Mouse (Mus musculus) forebrain, embryonic 15.5 days (tissue): ENCODE measurements at regions not wholly inside any gene's neighbourhood (a gene's known extent, or its start where the extent isn't known, plus 50 kb on each side); places are given as distances from the start of the nearest gene placed in this dataset.

Experiments
- ATAC-seq: fragments of 200-750 bp; cut with Nextera tagmentation; replicated peaks from 2 replicates; pipeline ENCODE4 v1.8.0; 2017; ENCODE audit warnings: mild to moderate bottlenecking, moderate TSS enrichment, moderate library complexity
- H3K27ac ChIP-seq: fragments of 300-500 bp; sonication (generic); replicated peaks from 2 replicates; pipeline ENCODE4 v1.5.1; 2015; ENCODE audit warnings: mild to moderate bottlenecking, inconsistent platforms
- H3K27me3 ChIP-seq: fragments of 300-500 bp; sonication (generic); 2 replicates; pipeline ENCODE4 v1.6.1; 2015; ENCODE audit warnings: inconsistent platforms
- H3K36me3 ChIP-seq: fragments of 300-500 bp; sonication (generic); 2 replicates; pipeline ENCODE4 v1.6.1; 2015; ENCODE audit warnings: mild to moderate bottlenecking, inconsistent platforms
- H3K4me1 ChIP-seq: fragments of 300-500 bp; sonication (generic); 2 replicates; pipeline ENCODE4 v1.6.1; 2015; ENCODE audit warnings: inconsistent platforms
- H3K4me2 ChIP-seq: fragments of 300-500 bp; sonication (generic); replicated peaks from 2 replicates; pipeline ENCODE4 v1.6.1; 2015; ENCODE audit warnings: mild to moderate bottlenecking, inconsistent platforms
- H3K4me3 ChIP-seq: fragments of 300-500 bp; sonication (generic); 2 replicates; pipeline ENCODE4 v1.5.1; 2015; ENCODE audit warnings: mild to moderate bottlenecking, inconsistent platforms
- H3K9ac ChIP-seq: fragments of 300-500 bp; sonication (generic); replicated peaks from 2 replicates; pipeline ENCODE4 v1.6.1; 2015; ENCODE audit warnings: mild to moderate bottlenecking, inconsistent platforms
- H3K9me3 ChIP-seq: fragments of 300-500 bp; sonication (generic); 2 replicates; pipeline ENCODE4 v1.6.1; 2016; ENCODE audit warnings: inconsistent platforms
- WGBS: fragments of 180-500 bp; shearing (Covaris S2); methylation state at CpG from one replicate; pipeline ENCODE4 v1.1.7; 2015; ENCODE audit warnings: mixed read lengths; 5-methylcytosine and 5-hydroxymethylcytosine counted together

DNA sequence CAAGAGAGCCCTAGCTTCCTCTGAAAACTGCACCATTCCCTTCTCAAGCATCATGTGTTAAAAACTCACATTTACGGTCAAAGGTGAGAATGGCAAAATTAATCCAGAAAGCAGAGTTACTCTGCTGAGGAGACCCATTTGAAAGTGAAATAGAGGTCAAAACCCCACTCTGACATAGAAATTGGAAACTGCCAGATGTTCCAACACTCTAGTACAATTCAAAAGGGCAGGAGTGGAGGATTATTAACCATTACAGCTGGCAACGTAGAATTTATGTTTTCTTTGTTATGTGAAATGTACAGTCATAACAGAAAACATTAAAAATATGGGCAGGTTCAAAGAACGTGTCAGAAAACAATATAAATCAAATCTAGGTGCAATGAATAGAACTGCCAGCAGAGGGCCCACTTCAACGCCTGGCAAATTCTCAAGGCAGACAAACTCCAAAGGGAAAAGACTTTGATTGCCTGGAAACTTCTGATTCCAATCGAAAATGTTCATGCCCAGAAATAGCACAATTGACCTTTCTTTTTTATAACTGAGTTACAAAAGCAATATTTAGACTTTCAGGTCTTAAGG is 54.2 kb upstream of the Rfpl4b start:
- WGBS: 29% methylated on average over 5 of the region's 5 CpGs
- Histone ChIP-seq H3K4me1 (no peaks in the 10 kb centered on the region), H3K9ac (no peak overlapping the region), H3K27ac (no peak overlapping the region), H3K9me3 (no peaks in the 10 kb centered on the region), H3K4me2 (no peak overlapping the region), H3K36me3 (no peaks in the 10 kb centered on the region), H3K27me3 (no peaks in the 10 kb centered on the region), H3K4me3 (no peak overlapping the region)
- no peak for ATAC-seq

- Histone ChIP-seq H3K9ac (no peak overlapping the region), H3K27ac (no peak overlapping the region), H3K4me3 (no peak overlapping the region), H3K9me3 (no peaks in the 10 kb centered on the region), H3K4me2 (no peak overlapping the region), H3K36me3 (no peaks in the 10 kb centered on the region), H3K4me1 (no peaks in the 10 kb centered on the region), H3K27me3 (no peaks in the 10 kb centered on the region)
- no peak for ATAC-seq
- 92% methylated on average over 7 of the region's 7 CpGs for WGBS
These were observed 57.7 kb upstream of the Rfpl4b start for GRCm38 (mm10) chr10:38879271-38879670.

GRCm38 (mm10) chr10:38880642-38881187 is 59.1 kb upstream of the Rfpl4b start:
- Histone ChIP-seq H3K9me3 (no peaks in the 10 kb centered on the region), H3K9ac (no peak overlapping the region), H3K36me3 (no peaks in the 10 kb centered on the region), H3K4me1 (no peaks in the 10 kb centered on the region), H3K27ac (no peak overlapping the region), H3K4me3 (no peak overlapping the region), H3K27me3 (no peaks in the 10 kb centered on the region), H3K4me2 (no peak overlapping the region)
- WGBS: 86% methylated on average over 7 of the region's 7 CpGs
- ATAC-seq: no peak

DNA sequence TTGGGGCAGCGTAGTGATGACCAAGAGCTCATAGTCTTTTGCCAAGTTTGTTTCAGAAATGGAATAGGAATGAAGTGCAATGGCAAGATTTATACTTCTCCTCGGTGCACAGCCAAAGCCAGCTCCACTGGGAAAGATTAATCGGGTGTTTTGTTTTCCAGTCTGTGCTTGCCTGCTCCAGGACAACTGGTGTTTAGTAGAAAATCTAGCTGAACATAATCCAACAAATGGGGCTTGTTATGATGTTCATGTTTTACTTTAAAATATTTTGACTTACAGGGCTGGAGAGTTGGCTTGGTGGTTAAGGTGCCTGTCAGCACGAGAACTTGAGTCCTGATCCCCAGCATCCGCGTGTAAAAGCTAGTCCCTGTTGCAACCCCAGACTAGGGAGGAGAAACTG is 60.6 kb upstream of the Rfpl4b start:
- Histone ChIP-seq H3K27ac (no peak overlapping the region), H3K4me1 (no peaks in the 10 kb centered on the region), H3K4me3 (no peak overlapping the region), H3K9me3 (no peaks in the 10 kb centered on the region), H3K27me3 (no peaks in the 10 kb centered on the region), H3K4me2 (no peak overlapping the region), H3K9ac (no peak overlapping the region), H3K36me3 (no peaks in the 10 kb centered on the region)
- no peak for ATAC-seq
- WGBS: 95% methylated on average over 6 of the region's 6 CpGs

DNA sequence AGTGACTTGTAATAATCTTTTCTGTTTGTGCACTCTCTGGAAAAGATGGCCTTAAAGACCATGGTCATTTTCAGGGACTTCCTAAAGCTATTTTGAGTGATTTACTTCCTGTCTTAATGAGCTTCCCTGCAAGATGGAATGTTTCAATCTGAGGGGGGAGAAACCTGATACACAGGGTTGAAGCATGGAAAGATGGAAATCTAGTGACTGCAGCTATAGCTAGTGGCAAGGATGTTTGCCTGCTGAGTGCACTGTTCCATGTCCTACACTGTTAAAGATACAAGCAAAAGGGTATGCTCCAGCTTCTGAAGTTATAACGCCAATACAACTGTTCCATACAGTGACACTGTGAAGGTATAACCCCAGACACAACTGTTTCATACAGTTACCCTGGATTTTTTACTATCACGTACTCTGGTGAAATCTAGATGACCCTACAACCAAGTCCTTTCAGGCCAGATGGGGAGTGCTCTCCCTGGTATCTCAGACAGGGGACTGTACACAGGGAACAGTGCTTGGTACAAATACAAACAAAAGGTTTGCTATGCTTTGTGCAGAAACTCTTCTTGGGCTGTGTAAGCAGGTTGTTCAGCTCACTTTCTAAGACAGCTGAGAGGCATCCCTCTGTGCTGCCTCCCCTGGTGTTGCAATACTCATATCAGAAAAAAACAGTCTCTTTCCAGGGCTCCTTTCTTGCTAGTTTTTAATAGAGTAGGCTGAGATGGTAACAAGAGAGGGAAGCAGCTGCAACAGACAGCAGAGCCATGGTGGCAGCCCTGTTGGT is 62.4 kb upstream of the Rfpl4b start:
- H3K4me3 ChIP-seq: no peak overlapping the region
- WGBS: 90% methylated on average over 2 of the region's 2 CpGs
- no peaks in the 10 kb centered on the region for H3K4me1 ChIP-seq
- H3K9me3 ChIP-seq: no peaks in the 10 kb centered on the region
- H3K27ac ChIP-seq: no peak overlapping the region
- no peak overlapping the region for H3K9ac ChIP-seq
- H3K4me2 ChIP-seq: no peak overlapping the region
- no peaks in the 10 kb centered on the region for H3K36me3 ChIP-seq
- H3K27me3 ChIP-seq: no peaks in the 10 kb centered on the region
- no peak for ATAC-seq

GRCm38 (mm10) chr10:38884641-38885040 is 63.1 kb upstream of the Rfpl4b start:
- Histone ChIP-seq H3K4me1 (no peaks in the 10 kb centered on the region), H3K36me3 (no peaks in the 10 kb centered on the region), H3K9me3 (no peaks in the 10 kb centered on the region), H3K27me3 (no peaks in the 10 kb centered on the region), H3K27ac (no peak overlapping the region), H3K4me2 (no peak overlapping the region), H3K9ac (no peak overlapping the region), H3K4me3 (no peak overlapping the region)
- ATAC-seq: no peak
- WGBS: 68% methylated on average over 4 of the region's 4 CpGs

DNA sequence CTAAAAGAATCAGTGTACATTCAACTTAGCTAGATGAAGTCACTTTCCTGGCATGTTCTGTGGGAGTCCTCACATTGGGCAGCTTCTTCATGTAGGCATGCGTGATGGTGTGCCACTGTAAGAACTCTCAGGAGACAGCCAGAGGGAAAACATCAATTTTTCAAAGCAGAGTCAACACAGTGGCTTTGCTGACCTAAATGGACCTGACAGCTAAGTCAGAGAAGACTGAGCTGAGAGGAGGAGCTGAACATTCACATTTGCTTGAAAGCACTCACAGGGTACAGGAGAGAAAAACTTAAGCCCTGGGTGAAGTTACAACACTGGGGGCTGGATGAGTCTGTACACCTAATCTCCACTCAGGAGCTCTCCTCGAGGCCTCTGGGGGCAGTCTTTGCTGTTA is 64.9 kb upstream of the Rfpl4b start:
- Histone ChIP-seq H3K9me3 (no peaks in the 10 kb centered on the region), H3K9ac (no peak overlapping the region), H3K27me3 (no peaks in the 10 kb centered on the region), H3K36me3 (no peaks in the 10 kb centered on the region), H3K27ac (no peak overlapping the region), H3K4me2 (no peak overlapping the region), H3K4me3 (no peak overlapping the region), H3K4me1 (no peaks in the 10 kb centered on the region)
- ATAC-seq: no peak
- 76% methylated on average over 2 of the region's 2 CpGs for WGBS

- Histone ChIP-seq H3K9me3 (no peaks in the 10 kb centered on the region), H3K27me3 (no peaks in the 10 kb centered on the region), H3K4me2 (no peak overlapping the region), H3K36me3 (no peaks in the 10 kb centered on the region), H3K4me1 (no peaks in the 10 kb centered on the region), H3K27ac (no peak overlapping the region), H3K4me3 (no peak overlapping the region), H3K9ac (no peak overlapping the region)
- WGBS: 93% methylated on average over 9 of the region's 9 CpGs
- ATAC-seq: no peak
These were observed 66.3 kb upstream of the Rfpl4b start for GRCm38 (mm10) chr10:38887896-38888295.

DNA sequence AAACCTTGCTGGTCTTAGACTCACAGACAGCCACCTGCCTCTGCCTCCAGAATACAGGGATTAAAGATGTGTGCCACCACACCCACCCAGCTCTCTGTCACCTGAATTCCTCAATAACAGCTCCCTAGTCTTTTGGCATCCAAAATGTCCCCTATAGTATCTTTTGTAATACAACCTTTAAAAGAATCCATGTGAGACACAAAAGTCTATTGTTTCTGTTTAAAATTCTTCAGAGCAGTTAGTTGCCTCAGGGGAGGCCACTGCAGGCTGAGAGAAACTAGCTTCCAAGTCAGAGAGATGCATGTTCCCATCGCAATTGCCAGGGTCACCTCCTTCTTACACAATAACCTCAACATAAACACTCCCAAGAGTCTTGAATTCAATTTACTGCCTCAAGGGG is 70.6 kb upstream of the Lama4 start:
- Histone ChIP-seq H3K27ac (no peak overlapping the region), H3K27me3 (no peaks in the 10 kb centered on the region), H3K9me3 (no peaks in the 10 kb centered on the region), H3K4me2 (no peak overlapping the region), H3K9ac (no peak overlapping the region), H3K4me3 (no peak overlapping the region), H3K36me3 (no peaks in the 10 kb centered on the region), H3K4me1 (no peaks in the 10 kb centered on the region)
- no peak for ATAC-seq
- WGBS: 40% methylated on average over 1 of the region's 1 CpGs

- 93% methylated on average over 3 of the region's 3 CpGs for WGBS
These were observed 69.7 kb upstream of the Lama4 start for GRCm38 (mm10) chr10:38895656-38896055.

DNA sequence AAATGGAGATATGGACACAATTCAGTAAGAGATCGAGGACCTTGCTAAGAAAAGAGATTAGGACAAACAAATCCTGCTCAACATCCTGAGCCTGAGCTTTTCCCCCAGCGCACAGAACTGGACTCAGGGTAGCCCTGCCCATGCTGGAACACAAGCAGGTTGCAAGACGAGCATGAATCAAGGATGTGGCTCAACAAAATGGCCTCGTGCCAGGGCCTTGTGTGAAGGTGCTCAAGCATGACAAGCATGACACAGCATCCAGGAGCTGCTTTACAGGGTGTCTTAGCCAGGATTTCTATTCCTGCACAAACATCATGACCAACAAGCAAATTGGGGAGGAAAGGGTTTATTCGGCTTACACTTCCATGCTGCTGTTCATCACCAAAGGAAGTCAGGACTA is 67.7 kb upstream of the Lama4 start:
- ATAC-seq: no peak
- Histone ChIP-seq H3K4me3 (no peak overlapping the region), H3K9me3 (no peaks in the 10 kb centered on the region), H3K4me1 (no peaks in the 10 kb centered on the region), H3K27ac (no peak overlapping the region), H3K4me2 (no peak overlapping the region), H3K9ac (no peak overlapping the region), H3K27me3 (no peaks in the 10 kb centered on the region), H3K36me3 (no peaks in the 10 kb centered on the region)
- WGBS: 62% methylated on average over 5 of the region's 5 CpGs

More at GRCm38 (mm10) chr10:38895656-38896055, 69.7 kb upstream of the Lama4 start:
- ATAC-seq: no peak
- Histone ChIP-seq H3K9ac (no peak overlapping the region), H3K4me1 (no peaks in the 10 kb centered on the region), H3K9me3 (no peaks in the 10 kb centered on the region), H3K36me3 (no peaks in the 10 kb centered on the region), H3K4me2 (no peak overlapping the region), H3K27ac (no peak overlapping the region), H3K27me3 (no peaks in the 10 kb centered on the region), H3K4me3 (no peak overlapping the region)

- 0 out of 2 replicates have a peak, but pooled peaks cover 2% of the 10 kb centered on the region for H3K4me1 ChIP-seq
- no peak overlapping the region for H3K9ac ChIP-seq
- WGBS: 44% methylated on average over 3 of the region's 3 CpGs
- no peak overlapping the region for H3K27ac ChIP-seq
- H3K4me2 ChIP-seq: no peak overlapping the region
- no peak overlapping the region for H3K4me3 ChIP-seq
- no peaks in the 10 kb centered on the region for H3K36me3 ChIP-seq
- H3K27me3 ChIP-seq: no peaks in the 10 kb centered on the region
- H3K9me3 ChIP-seq: no peaks in the 10 kb centered on the region
- no peak for ATAC-seq
These were observed 59.2 kb upstream of the Lama4 start for GRCm38 (mm10) chr10:38906121-38906520.
